ENCODE assay signal across 8 mouse cellular contexts in genomic region chr12:34658119-34658518, GRCm38 (mm10).
DNase-seq lines count a peak whose midpoint lies in the region; ATAC-seq lines count a peak whose summit lies in the region.

No protein-coding gene starts in this region.

- peak; percentile 37 for DNase-seq in adrenal gland, postnatal 10 days
- no peak for DNase-seq in adrenal gland, postnatal 25 days
- peak; percentile 68 for DNase-seq in MN1 (ENCODE audit: low spot score)
- peak; percentile 82 for DNase-seq in embryonic facial prominence, embryonic 11.5 days (ENCODE audit: low spot score)
- peak; percentile 58 to 75 for DNase-seq in layer of hippocampus, postnatal 14 days (ENCODE audit: low spot score in 2 of 2)
- DNase-seq in thymus, postnatal 4 days = no peak

- no peak overlapping the region for H3K4me2 ChIP-seq in embryonic facial prominence, embryonic 11.5 days (ENCODE audit: low read depth, low read length)
- H3K4me2 ChIP-seq in midbrain, embryonic 13.5 days (replicated peaks) = peak overlapping the region; percentile 34

- no peaks in the 10 kb centered on the region for H3K27me3 ChIP-seq in embryonic facial prominence, embryonic 11.5 days (ENCODE audit: control insufficient read depth, insufficient read depth, low read length)
- no peaks in the 10 kb centered on the region for H3K27me3 ChIP-seq in midbrain, embryonic 13.5 days

- peak; percentile 80; the same call in 1 of the 2 replicates for ATAC-seq in embryonic facial prominence, embryonic 11.5 days (replicated peaks; ENCODE audit: insufficient number of reproducible peaks, low FRiP score, low TSS enrichment, low read depth)
- 0 out of 4 replicates have a peak, but pooled peaks have one; percentile 29 to 46 for ATAC-seq in hematopoietic stem cell, adult 5-6 weeks (replicated peaks in 1 of 2; ENCODE audit: insufficient read depth in 1 of 2, low FRiP score in 2 of 2, low TSS enrichment in 1 of 2, low read depth in 1 of 2, poor library complexity in 2 of 2, severe bottlenecking in 2 of 2)
- peak; percentile 84 for ATAC-seq in midbrain, embryonic 13.5 days

- H3K4me1 ChIP-seq in embryonic facial prominence, embryonic 11.5 days (ENCODE audit: control insufficient read depth, insufficient read depth, low read length) = no peaks in the 10 kb centered on the region
- no peaks in the 10 kb centered on the region for H3K4me1 ChIP-seq in midbrain, embryonic 13.5 days (replicated peaks)

- H3K4me3 ChIP-seq in embryonic facial prominence, embryonic 11.5 days (ENCODE audit: low read depth, low read length) = no peak overlapping the region
- H3K4me3 ChIP-seq in midbrain, embryonic 13.5 days (replicated peaks) = no peak overlapping the region

- WGBS in embryonic facial prominence, embryonic 11.5 days = 33% methylated on average over 6 of the region's 6 CpGs
- WGBS in midbrain, embryonic 13.5 days = 37% methylated on average over 6 of the region's 6 CpGs

- H3K36me3 ChIP-seq in embryonic facial prominence, embryonic 11.5 days (replicated peaks; ENCODE audit: control insufficient read depth, insufficient read depth, low read depth, low read length) = no peaks in the 10 kb centered on the region
- H3K36me3 ChIP-seq in midbrain, embryonic 13.5 days = no peaks in the 10 kb centered on the region

- H3K9me3 ChIP-seq in embryonic facial prominence, embryonic 11.5 days (replicated peaks; ENCODE audit: control insufficient read depth, low read length) = no peaks in the 10 kb centered on the region
- no peaks in the 10 kb centered on the region for H3K9me3 ChIP-seq in midbrain, embryonic 13.5 days

- no peak overlapping the region for H3K27ac ChIP-seq in embryonic facial prominence, embryonic 11.5 days (replicated peaks; ENCODE audit: low read depth, low read length)
- H3K27ac ChIP-seq in midbrain, embryonic 13.5 days = no peak overlapping the region

- H3K9ac ChIP-seq in embryonic facial prominence, embryonic 11.5 days (replicated peaks; ENCODE audit: low read length) = no peak overlapping the region
- no peak overlapping the region for H3K9ac ChIP-seq in midbrain, embryonic 13.5 days (replicated peaks)

Comparison
In these comparisons a context has a peak if more than half of its experiments do, and no peak if none do; other contexts are left out.
1. DNase-seq: peak in adrenal gland, postnatal 10 days (single experiment), MN1 (single experiment), embryonic facial prominence, embryonic 11.5 days (single experiment) and layer of hippocampus, postnatal 14 days (2 of 2); none in adrenal gland, postnatal 25 days (single experiment) and thymus, postnatal 4 days (single experiment).
2. Peak in every context shown above with its lines, with median percentiles within 50 percentile points of each other: ATAC-seq.